Mouse (Mus musculus): ENCODE results near the gene Slc37a4. TPM values are rescaled to one million over a fixed set of nuclear protein-coding genes. Genes with fewer than 3 reads are reported as not detected.
"Not testable (repeated sequence)": the region's sequence is repeated elsewhere in the genome, so short reads cannot be mapped to it uniquely, and the experiment has no call there.

Slc37a4 gene
- polyA plus RNA-seq, 1 experiment from 2014 or later: 32.0 TPM

DNA sequence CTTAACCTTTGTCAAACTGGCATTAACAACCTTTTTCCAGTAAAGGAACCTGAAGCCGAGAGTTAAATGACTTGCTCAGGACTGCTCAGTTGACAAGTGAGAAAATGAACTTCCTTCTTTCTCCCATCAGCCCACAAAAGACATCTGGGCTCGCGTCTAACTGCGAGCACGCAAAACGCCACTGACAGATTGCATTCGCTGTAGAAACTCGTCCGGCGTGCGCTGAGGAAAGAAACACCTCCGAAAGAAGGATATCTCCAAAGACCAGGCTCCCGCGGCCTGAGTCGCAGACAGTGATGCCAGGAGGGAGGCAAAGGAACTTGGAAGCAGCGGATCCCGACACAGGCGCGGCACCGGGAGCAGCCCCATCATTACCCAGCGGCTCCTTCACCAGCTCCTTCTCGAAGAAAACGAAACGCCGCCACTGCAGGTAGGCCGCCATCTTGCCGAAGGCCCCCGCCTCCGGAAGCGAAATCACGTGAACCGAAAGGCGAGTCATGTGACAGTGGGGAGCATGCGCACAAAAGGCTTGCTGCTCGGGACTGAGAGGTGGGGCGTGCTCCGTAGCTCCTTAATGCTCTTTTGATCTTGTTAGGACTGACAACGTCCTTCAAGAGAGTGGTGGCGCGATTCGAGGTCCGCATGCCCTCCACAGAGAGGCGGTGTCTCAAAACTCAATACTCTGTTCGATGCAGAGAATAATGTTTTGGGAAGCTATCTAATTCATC lies 35.3 kb upstream of the Slc37a4 start, which contains the start of gene Vps11:
Gene Vps11, minus strand, starts transcription at position 481 of the 728 bp plus-strand sequence.
- peaks cover 0 to 6% of the 10 kb centered on the region in 2 experiments; a peak in 2 of 4 replicates for H3K4me1 ChIP-seq (ENCODE audit: control insufficient read depth in 2 of 2, insufficient read depth in 2 of 2, low read length in 2 of 2)
- H3K4me3 ChIP-seq (ENCODE audit: control insufficient read depth in 1 of 2, insufficient read depth in 1 of 2, low read depth in 1 of 2, low read length in 2 of 2): peak within 1 kb of the TSS; percentile 63 to 77
- H3K9ac ChIP-seq (ENCODE audit: low read length): peak within 1 kb of the TSS; percentile 78
- WGBS: under 1% methylated on average over 44 of the region's 44 CpGs
- ATAC-seq (ENCODE audit: insufficient number of reproducible peaks, insufficient read depth, low FRiP score, low read depth): peak; percentile 94
- no peaks in the 10 kb centered on the region for H3K9me3 ChIP-seq (ENCODE audit: control insufficient read depth, low read length)
- H3K27ac ChIP-seq (replicated peaks in 1 of 2; ENCODE audit: control insufficient read depth in 1 of 2, insufficient read depth in 1 of 2, low read depth in 2 of 2, low read length in 2 of 2): peak within 1 kb of the TSS; percentile 74 to 79
- no peaks in the 10 kb centered on the region for H3K27me3 ChIP-seq (ENCODE audit: control insufficient read depth, insufficient read depth, low read length)
- peaks cover 33% of the 10 kb centered on the region for H3K36me3 ChIP-seq (ENCODE audit: control insufficient read depth, insufficient read depth, low read length)
- peak within 1 kb of the TSS; percentile 75 for H3K4me2 ChIP-seq (ENCODE audit: low read length)

DNA sequence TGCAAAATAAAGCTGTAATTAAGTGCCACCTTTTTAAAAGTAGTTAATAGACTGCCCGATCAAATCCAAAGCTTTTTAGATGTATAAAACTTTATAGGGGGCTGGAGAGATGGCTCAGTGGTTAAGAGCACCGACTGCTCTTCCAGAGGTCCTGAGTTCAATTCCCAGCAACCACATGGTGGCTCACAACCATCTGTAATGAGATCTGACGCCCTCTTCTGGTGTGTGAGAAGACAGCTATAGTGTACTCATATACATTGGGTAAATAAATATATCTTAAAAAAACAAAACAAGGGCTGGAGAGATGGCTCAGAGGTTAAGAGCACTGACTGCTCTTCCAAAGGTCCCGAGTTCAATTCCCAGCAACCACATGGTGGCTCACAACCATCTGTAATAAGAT lies 34.7 kb upstream of the Slc37a4 start:
- H3K9me3 ChIP-seq (ENCODE audit: control insufficient read depth, low read length); H3K4me1 ChIP-seq (ENCODE audit: control insufficient read depth in 2 of 2, insufficient read depth in 2 of 2, low read length in 2 of 2); ATAC-seq (ENCODE audit: insufficient number of reproducible peaks, insufficient read depth, low FRiP score, low read depth); H3K27me3 ChIP-seq (ENCODE audit: control insufficient read depth, insufficient read depth, low read length): not testable (repeated sequence)
- H3K4me2 ChIP-seq (ENCODE audit: low read length): peak overlapping the region; percentile 75
- H3K9ac ChIP-seq (ENCODE audit: low read length): peak overlapping the region; percentile 78
- WGBS: 37% methylated on average over 4 of the region's 4 CpGs
- peak overlapping the region; percentile 63 to 77 for H3K4me3 ChIP-seq (ENCODE audit: control insufficient read depth in 1 of 2, insufficient read depth in 1 of 2, low read depth in 1 of 2, low read length in 2 of 2)
- peaks cover 27% of the 10 kb centered on the region for H3K36me3 ChIP-seq (ENCODE audit: control insufficient read depth, insufficient read depth, low read length)
- H3K27ac ChIP-seq (replicated peaks in 1 of 2; ENCODE audit: control insufficient read depth in 1 of 2, insufficient read depth in 1 of 2, low read depth in 2 of 2, low read length in 2 of 2): peak overlapping the region; percentile 74 to 79; a peak in 3 of 4 replicates

DNA sequence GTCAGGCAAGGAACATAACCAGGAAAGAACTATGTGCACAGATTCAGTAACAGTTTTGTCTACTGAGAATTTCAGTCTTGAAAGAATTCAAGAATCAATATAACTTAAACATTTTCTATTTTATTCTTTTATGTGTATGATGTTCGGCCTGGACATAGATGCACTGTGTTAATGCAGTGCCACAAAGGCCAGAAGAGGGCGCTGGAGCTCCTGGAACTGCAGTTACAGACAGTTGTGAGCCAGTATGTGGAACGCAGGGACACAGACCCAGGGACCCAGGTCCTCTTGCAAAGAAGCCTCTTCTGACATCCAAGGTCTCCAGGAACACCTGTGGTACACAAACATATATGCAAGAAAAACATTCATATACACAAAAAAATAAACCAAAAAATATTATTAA lies 32.2 kb upstream of the Slc37a4 start:
- no peaks in the 10 kb centered on the region for H3K9me3 ChIP-seq (ENCODE audit: control insufficient read depth, low read length)
- H3K27me3 ChIP-seq (ENCODE audit: control insufficient read depth, insufficient read depth, low read length): no peaks in the 10 kb centered on the region

DNA sequence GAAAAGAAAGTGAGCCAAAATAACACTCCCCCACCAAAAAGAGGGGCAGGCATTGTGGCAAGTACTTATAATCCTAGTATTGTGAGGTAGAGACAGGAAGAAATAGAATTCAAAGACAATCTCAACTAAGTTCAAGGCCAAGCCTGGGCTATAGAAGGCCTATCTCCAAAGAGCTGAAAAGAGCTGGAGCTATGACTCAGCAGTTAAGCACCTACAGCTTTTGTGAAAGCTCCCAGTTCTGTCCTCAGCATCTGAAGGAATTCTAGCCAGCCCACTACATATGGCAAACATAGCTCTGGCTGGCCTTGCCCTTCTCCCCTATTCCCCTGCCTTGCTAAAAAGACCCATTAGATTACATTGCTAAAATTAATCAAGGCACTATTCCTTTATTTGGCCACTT lies 23.3 kb upstream of the Slc37a4 start:
- Histone ChIP-seq H3K4me3 (ENCODE audit: control insufficient read depth in 1 of 2, insufficient read depth in 1 of 2, low read depth in 1 of 2, low read length in 2 of 2) (no peak overlapping the region), H3K9me3 (ENCODE audit: control insufficient read depth, low read length) (no peaks in the 10 kb centered on the region), H3K4me1 (ENCODE audit: control insufficient read depth in 2 of 2, insufficient read depth in 2 of 2, low read length in 2 of 2) (peaks cover 1 to 4% of the 10 kb centered on the region in 2 experiments; a peak in 3 of 4 replicates), H3K27ac (replicated peaks in 1 of 2; ENCODE audit: control insufficient read depth in 1 of 2, insufficient read depth in 1 of 2, low read depth in 2 of 2, low read length in 2 of 2) (no peak overlapping the region), H3K36me3 (ENCODE audit: control insufficient read depth, insufficient read depth, low read length) (no peaks in the 10 kb centered on the region), H3K9ac (ENCODE audit: low read length) (no peak overlapping the region), H3K4me2 (ENCODE audit: low read length) (no peak overlapping the region), H3K27me3 (ENCODE audit: control insufficient read depth, insufficient read depth, low read length) (no peaks in the 10 kb centered on the region)
- ATAC-seq (ENCODE audit: insufficient number of reproducible peaks, insufficient read depth, low FRiP score, low read depth): no peak

More for the DNA sequence above, 32.2 kb upstream of the Slc37a4 start:
- Histone ChIP-seq H3K9ac (ENCODE audit: low read length) (no peak overlapping the region), H3K27ac (replicated peaks in 1 of 2; ENCODE audit: control insufficient read depth in 1 of 2, insufficient read depth in 1 of 2, low read depth in 2 of 2, low read length in 2 of 2) (no peak overlapping the region), H3K4me1 (ENCODE audit: control insufficient read depth in 2 of 2, insufficient read depth in 2 of 2, low read length in 2 of 2) (peaks cover 0 to 6% of the 10 kb centered on the region in 2 experiments; a peak in 2 of 4 replicates), H3K4me3 (ENCODE audit: control insufficient read depth in 1 of 2, insufficient read depth in 1 of 2, low read depth in 1 of 2, low read length in 2 of 2) (no peak overlapping the region), H3K36me3 (ENCODE audit: control insufficient read depth, insufficient read depth, low read length) (peaks cover 4% of the 10 kb centered on the region), H3K4me2 (ENCODE audit: low read length) (no peak overlapping the region)
- 58% methylated on average over 3 of the region's 3 CpGs for WGBS
- no peak for ATAC-seq (ENCODE audit: insufficient number of reproducible peaks, insufficient read depth, low FRiP score, low read depth)

DNA sequence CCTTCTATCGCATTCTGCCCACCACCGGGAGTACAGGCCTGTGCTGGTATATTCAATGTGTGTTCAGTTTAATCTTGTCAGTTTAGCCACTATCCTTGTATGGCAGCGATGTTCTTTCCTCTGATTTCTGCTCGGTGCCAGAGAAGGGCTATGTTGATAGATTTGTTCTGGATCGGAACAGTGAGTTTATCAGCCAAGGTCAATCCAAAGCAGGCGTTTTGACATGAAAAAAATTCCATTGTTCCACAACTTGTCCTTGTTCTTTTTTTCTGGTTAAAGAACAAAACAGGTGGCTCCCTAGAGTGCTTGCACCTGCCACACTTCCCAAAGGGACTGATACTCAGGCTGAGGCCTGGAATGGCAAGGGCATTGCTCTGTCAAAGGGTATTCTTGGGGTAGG lies 20.5 kb upstream of the Slc37a4 start:
- no peaks in the 10 kb centered on the region for H3K27me3 ChIP-seq (ENCODE audit: control insufficient read depth, insufficient read depth, low read length)
- 77% methylated on average over 6 of the region's 6 CpGs for WGBS
- no peak overlapping the region for H3K9ac ChIP-seq (ENCODE audit: low read length)
- H3K4me3 ChIP-seq (ENCODE audit: control insufficient read depth in 1 of 2, insufficient read depth in 1 of 2, low read depth in 1 of 2, low read length in 2 of 2): no peak overlapping the region
- peaks cover 5% of the 10 kb centered on the region for H3K36me3 ChIP-seq (ENCODE audit: control insufficient read depth, insufficient read depth, low read length)
- no peak for ATAC-seq (ENCODE audit: insufficient number of reproducible peaks, insufficient read depth, low FRiP score, low read depth)
- H3K4me2 ChIP-seq (ENCODE audit: low read length): no peak overlapping the region
- H3K27ac ChIP-seq (replicated peaks in 1 of 2; ENCODE audit: control insufficient read depth in 1 of 2, insufficient read depth in 1 of 2, low read depth in 2 of 2, low read length in 2 of 2): no peak overlapping the region
- peaks cover 10 to 20% of the 10 kb centered on the region in 2 experiments; a peak in 3 of 4 replicates for H3K4me1 ChIP-seq (ENCODE audit: control insufficient read depth in 2 of 2, insufficient read depth in 2 of 2, low read length in 2 of 2)
- no peaks in the 10 kb centered on the region for H3K9me3 ChIP-seq (ENCODE audit: control insufficient read depth, low read length)

DNA sequence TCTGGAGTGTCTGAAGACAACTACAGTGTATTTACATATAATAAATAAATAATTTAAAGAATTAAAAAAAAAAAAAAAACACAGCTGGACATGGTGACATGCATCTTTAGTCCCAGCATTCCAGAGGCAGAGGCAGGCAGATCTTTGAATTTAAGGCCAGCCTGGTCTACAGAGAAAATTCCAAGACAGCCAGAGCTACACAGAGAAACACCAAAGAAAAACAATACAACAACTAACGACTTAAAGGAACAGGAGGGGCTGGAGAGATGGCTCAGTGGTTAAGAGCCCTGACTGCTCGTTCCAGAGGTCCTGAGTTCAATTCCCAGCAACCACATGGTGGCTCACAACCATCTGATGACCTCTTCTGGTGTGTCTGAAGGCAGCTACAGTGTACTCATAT lies 19.3 kb upstream of the Slc37a4 start:
- WGBS: 80% methylated on average over 2 of the region's 2 CpGs
- not testable (repeated sequence) for H3K4me2 ChIP-seq (ENCODE audit: low read length); H3K9me3 ChIP-seq (ENCODE audit: control insufficient read depth, low read length); H3K9ac ChIP-seq (ENCODE audit: low read length); H3K27ac ChIP-seq (replicated peaks in 1 of 2; ENCODE audit: control insufficient read depth in 1 of 2, insufficient read depth in 1 of 2, low read depth in 2 of 2, low read length in 2 of 2); ATAC-seq (ENCODE audit: insufficient number of reproducible peaks, insufficient read depth, low FRiP score, low read depth); H3K27me3 ChIP-seq (ENCODE audit: control insufficient read depth, insufficient read depth, low read length); H3K4me3 ChIP-seq (ENCODE audit: control insufficient read depth in 1 of 2, insufficient read depth in 1 of 2, low read depth in 1 of 2, low read length in 2 of 2)
- peaks cover 17% of the 10 kb centered on the region for H3K36me3 ChIP-seq (ENCODE audit: control insufficient read depth, insufficient read depth, low read length)
- peaks cover 10 to 20% of the 10 kb centered on the region in 2 experiments; a peak in 3 of 4 replicates for H3K4me1 ChIP-seq (ENCODE audit: control insufficient read depth in 2 of 2, insufficient read depth in 2 of 2, low read length in 2 of 2)

DNA sequence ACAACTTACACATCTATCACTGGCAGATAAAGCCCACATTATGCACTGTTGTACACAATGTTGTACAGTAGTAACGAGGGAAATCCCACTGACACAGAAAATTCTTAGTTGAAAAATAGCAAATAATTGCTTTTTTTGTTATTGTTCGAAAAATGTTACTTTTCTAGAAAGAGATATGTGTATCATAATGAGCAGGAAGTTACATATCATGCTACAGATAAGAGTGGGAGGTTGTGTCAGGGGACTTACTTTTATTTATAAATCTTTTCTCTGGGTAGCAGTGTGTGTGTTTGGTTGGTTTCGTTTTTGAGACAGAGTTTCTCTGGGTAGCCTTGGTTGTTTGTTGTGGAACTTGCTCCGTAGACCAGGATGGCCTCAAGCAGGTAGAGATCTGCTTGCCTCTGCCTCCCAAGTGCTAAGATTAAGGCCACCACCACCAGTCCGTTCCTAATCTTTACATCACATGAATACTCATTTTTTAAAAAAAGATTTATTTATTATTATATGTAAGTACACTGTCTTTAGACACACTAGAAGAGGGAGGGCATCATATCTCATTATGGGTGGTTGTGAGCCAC lies 18.4 kb upstream of the Slc37a4 start:
- H3K4me3 ChIP-seq (ENCODE audit: control insufficient read depth in 1 of 2, insufficient read depth in 1 of 2, low read depth in 1 of 2, low read length in 2 of 2): peak overlapping the region; percentile 76 to 86; a peak in 3 of 4 replicates
- 81% methylated on average over 5 of the region's 5 CpGs for WGBS
- peak overlapping the region in 1 of 2 experiments; percentile 72; a peak in 2 of 4 replicates for H3K27ac ChIP-seq (replicated peaks in 1 of 2; ENCODE audit: control insufficient read depth in 1 of 2, insufficient read depth in 1 of 2, low read depth in 2 of 2, low read length in 2 of 2)

More for the DNA sequence above, 18.4 kb upstream of the Slc37a4 start:
- no peak for ATAC-seq (ENCODE audit: insufficient number of reproducible peaks, insufficient read depth, low FRiP score, low read depth)
- H3K4me1 ChIP-seq (ENCODE audit: control insufficient read depth in 2 of 2, insufficient read depth in 2 of 2, low read length in 2 of 2): peaks cover 10 to 20% of the 10 kb centered on the region in 2 experiments; a peak in 3 of 4 replicates
- H3K4me2 ChIP-seq (ENCODE audit: low read length): peak overlapping the region; percentile 85
- H3K27me3 ChIP-seq (ENCODE audit: control insufficient read depth, insufficient read depth, low read length): no peaks in the 10 kb centered on the region
- no peaks in the 10 kb centered on the region for H3K9me3 ChIP-seq (ENCODE audit: control insufficient read depth, low read length)
- peak overlapping the region; percentile 83 for H3K9ac ChIP-seq (ENCODE audit: low read length)
- H3K36me3 ChIP-seq (ENCODE audit: control insufficient read depth, insufficient read depth, low read length): peaks cover 26% of the 10 kb centered on the region

Data from heart, embryonic 14.5 days (tissue).